Mouse (Mus musculus) gastrocnemius, postnatal 14 days (tissue): ENCODE results near the gene Mettl7a1. TPM values are rescaled to one million over a fixed set of nuclear protein-coding genes. Genes with fewer than 3 reads are reported as not detected.

Experiments used
- total RNA-seq, 2 experiments: library from RNA; stranded (reverse); gene quantifications; 2 replicates each; pipeline ENCODE4 v1.2.3; 2021

Gene Mettl7a1
- total RNA-seq, 2 experiments from 2014 or later = 18.5 to 23.0 TPM

Other genes starting within 250 kb of the Mettl7a1 start
- gene Atf1, start 76.3 kb upstream of the Mettl7a1 start, total RNA-seq = 10 to 100 TPM; 31.1 to 40.4 TPM
- gene Tmprss12, start 23.3 kb upstream of the Mettl7a1 start, total RNA-seq = not detected
- under 1 TPM in 1 of 2 experiments, not detected in 1; 0.21 TPM for gene Mettl7a3, start 30.8 kb downstream of the Mettl7a1 start, total RNA-seq
- gene Methig1, start 49.0 kb downstream of the Mettl7a1 start, total RNA-seq = not detected
- under 1 TPM; 0.49 TPM for gene Mettl7a2, start 49.1 kb downstream of the Mettl7a1 start, total RNA-seq
- not detected for gene Higd1c, start 60.4 kb downstream of the Mettl7a1 start, total RNA-seq
- not detected for gene Gm5475, start 118.0 kb downstream of the Mettl7a1 start, total RNA-seq
- gene Slc11a2, start 120.9 kb downstream of the Mettl7a1 start, total RNA-seq = 10 to 100 TPM; 32.3 to 34.8 TPM
- 10 to 100 TPM in 1 of 2 experiments, 1 to 10 TPM in 1; 9.2 to 10.5 TPM for gene Letmd1, start 164.9 kb downstream of the Mettl7a1 start, total RNA-seq
- 1 to 10 TPM; 1.9 to 2.9 TPM for gene Csrnp2, start 191.3 kb downstream of the Mettl7a1 start, total RNA-seq
- 10 to 100 TPM in 1 of 2 experiments, 1 to 10 TPM in 1; 9.6 to 11.6 TPM for gene Tfcp2, start 247.9 kb downstream of the Mettl7a1 start, total RNA-seq